Mouse (Mus musculus) MEL-GATA-1-ER (cell line): Measurements from ENCODE around the gene Kcnmb2.

Experiments used
- DNase-seq: peaks from one replicate; pipeline ENCODE4 v3.0.0-alpha.2; 2012; ENCODE audit warnings: low read depth; ENCODE audit errors: extremely low read depth

The Kcnmb2 gene

DNA sequence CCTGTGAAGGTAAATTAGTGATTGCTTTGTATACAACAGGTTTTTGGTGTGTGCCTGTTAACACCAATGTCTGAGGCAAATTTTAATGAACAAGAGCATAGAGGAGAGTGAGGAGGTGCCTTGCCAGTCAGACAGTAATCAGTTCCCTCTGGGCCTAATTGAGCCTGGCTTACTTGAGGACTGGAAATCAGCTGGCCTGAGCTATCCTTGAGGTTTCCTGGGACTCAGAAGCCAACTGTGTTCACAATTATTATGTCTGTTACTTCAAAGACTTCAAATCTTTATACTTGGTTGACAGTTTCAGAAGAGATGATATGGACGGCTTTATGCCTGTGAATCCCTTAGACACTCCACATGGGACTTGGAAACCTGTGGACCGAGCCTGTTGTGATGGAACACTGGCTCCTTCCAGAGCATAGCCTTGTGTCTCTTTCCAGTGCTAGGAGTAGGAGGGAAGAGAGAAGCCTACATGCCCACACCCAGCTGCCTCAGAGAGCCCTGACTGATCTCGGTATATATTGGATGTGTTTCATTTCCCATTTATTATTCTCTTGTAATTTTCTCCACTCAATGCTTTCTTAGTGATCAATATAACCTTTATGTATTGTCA, 230.2 kb downstream of the Kcnmb2 start:
- no peak for DNase-seq

DNA sequence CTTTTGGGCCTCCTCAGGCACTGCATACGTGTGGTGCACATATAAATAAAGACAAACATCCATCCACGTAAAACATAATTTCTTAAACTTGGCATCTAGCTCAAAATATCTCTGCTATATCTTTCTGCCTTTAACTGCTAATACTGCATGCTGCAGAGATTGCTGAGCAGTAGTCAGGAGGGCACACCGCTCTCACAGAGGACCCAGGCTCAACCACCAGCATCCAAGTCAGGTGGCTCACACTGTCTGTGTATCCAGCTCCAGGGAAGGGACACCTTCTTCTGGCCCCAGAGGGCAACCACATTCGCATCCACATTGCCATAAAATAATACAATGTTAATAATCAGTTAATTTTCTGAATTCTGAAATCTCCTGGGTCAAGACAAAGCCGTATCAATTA, 241.9 kb downstream of the Kcnmb2 start:
- no peak for DNase-seq

DNA sequence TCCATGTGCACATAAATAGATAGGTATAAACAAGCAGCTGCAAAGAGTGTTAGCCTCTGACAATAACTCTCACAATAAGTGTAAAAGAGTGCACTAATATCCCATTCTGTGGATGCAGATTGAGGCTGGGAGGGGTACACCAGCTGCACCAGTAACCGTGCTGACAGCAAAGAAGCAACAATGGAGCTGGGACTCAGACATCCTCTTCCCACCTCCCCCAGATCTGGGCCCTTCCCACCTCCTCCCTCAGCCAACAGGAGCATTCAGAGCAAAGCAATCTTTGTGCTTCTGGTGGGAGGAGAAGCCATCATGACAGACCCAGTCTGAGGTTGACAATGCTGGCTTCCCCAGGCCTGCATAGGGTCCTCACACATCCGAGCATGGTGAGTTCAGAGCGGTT, 242.3 kb downstream of the Kcnmb2 start:
- no peak for DNase-seq

DNA sequence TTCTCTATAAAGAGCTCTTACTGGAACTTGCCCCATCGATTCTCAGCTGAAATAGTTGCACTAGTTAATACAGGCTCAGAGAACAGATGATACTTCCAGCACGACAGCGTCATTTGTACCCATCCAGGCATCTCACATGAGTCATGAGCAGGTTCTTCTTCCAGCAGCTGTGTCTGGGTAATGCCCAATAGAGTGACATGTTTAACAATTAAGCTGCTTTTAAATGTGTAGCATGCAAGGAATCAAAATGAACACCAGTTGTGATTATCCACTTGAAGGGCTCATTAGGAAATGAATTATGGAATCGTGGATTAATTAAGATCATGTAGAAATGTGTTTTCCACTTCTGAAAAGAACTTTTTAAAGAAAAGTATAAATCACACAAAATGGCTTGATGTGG, 245.4 kb downstream of the Kcnmb2 start:
- DNase-seq, result no peak

DNA sequence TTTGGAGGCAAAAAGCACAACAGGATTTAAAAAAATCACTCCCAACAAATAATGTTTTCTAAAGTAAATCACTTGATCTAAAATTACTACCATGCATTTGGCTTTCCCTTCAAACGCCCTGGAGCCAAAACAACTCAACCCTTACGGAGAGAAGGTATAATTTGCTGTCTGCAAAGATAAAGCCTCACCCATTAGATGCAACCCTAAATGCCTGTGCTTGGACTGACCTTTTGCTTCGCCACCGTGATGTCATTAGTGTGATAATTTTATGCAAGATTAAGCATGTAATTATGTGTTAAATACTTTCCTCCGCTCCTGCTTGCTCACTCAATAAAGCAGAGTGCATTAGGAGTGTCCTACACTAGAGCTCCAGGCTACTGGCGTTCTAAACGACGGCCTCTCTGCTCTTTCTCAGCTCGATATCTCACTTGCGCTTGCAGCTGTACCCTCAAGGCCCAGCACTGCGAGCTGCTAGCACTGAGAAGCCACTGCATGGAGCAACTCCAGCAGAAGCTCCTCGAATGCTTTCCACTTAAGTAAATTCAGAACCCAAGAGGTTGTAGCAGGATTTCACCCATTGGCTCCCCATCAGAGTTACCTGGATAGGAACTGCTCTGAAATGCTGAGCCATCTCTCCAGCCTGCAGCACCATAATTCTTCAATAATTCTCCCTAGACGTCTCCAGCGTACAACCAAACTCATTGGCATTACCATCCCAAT, 247.7 kb downstream of the Kcnmb2 start:
- DNase-seq, result no peak

DNA sequence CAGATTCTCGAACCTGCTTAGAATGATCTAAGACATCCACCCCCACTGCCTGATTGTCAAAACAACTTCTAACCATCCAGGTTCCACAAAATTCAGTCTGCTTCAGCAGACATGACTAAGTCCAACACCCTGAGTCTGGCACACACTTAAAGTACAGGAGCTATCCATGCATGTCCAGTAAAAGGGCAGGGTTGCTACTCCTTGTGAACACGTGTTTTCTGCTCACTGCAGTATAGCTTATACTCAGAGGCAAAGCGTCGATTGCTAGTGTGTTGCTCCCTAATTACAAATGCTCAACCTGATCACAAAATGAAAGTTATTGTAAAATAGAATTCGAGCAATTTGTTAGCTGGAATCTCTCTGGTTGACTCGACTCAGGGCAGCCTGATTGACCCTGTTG, 278.2 kb downstream of the Kcnmb2 start:
- no peak for DNase-seq

DNA sequence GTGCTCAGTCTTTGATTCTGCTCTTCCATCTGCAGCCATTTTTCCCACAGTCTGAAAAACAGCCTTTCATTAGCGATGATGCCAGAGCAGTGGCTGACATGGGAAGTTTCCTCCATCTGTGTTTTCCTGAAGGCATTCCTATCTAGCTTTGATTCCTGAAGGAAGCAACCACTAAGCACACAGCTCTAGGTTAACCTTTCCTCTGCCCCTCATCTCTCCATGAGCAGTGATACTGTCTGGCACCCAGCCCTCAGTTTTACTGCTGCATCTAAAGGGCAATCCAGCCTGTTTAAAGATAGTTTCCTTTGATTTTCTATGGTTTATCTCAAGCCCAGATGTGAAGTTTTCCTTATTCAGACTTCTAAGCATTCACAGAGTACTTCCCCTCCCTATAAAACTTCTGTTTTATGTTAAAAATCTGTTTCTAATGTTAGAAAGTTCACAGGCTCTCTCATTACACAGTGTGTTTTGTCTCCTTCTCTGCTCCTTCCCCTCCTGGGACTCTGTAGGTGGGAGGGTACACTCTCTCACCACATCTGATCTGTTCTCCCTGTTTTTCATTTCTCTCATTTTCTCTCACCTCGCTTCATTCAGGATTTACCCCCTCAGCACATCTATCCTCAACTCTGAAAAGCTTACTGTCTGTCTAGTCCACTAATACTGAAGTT, 283.7 kb downstream of the Kcnmb2 start:
- DNase-seq, result no peak

DNA sequence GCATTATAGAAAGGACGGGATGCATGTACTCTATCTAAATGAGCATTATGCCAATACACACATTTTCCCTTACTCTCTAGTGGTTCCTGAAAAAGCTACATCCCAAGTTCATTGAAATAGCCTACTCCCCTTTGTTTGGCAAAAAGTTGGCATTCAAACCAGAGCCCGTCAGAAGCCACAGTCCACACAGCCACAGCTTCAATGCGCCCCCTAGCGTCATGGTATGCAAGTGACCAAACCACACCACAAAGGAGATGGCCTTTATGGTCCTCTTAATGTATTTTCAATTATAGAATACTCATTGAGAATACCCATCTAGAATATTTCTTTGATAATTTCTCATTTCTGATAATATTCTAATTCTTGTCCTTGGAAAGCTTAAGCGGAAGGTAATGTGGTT, 286.2 kb downstream of the Kcnmb2 start:
- DNase-seq, result no peak

DNA sequence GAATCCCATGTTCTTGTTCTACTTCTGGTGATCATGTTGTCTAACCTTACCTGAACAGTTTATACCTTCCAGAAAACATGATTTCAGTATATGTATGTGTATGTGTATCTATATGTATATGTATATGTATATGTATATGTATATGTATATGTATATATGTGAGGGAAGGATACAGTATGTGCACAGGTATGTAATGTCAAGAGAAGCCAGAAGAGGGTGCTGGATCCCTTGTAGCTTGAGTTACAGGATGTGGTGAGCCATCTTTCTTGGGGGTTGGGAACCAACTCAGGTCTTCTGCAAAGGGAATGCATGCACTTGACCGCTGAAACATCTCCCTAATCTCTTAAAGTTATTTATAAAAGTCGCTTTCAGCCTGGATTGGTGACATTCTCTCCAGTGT, 286.6 kb downstream of the Kcnmb2 start:
- DNase-seq, result no peak

DNA sequence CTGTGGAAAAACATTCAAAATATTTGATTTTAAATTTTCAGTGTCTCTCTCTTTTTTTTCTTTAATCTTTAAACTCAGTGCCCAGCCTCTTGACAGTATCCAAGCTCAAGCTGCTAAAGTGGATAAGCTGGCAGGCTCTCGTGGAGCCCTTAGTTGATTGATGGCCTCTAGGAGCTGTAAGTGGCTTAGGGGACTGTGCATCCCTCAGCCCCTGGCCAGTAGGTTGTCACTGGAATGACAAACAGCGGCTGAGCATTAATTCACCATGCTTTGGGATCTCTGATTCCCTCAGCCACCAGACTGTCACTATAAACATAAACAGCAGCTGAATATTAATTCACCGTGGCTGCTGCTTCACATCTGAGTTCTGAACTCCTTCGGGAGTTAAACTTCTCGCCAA, 287.6 kb downstream of the Kcnmb2 start:
- no peak for DNase-seq

DNA sequence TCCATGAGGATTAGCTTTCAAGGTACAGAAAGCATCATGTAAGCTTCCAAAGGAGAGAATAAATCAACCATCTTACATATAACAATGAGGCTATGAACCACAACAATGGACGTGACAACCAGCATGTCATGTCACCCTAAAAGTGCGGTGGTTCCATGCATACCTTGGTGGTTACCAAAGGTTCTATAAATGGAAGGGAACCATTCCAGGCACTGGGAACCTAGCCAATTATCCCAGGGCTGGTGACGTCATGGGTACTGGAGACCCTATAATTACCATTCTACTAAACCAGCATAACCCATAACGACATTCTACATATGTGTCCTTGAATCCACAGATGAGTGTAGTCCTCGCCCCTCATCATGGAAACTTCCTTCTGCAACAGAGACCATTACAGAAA, 291.7 kb downstream of the Kcnmb2 start:
- no peak for DNase-seq

DNA sequence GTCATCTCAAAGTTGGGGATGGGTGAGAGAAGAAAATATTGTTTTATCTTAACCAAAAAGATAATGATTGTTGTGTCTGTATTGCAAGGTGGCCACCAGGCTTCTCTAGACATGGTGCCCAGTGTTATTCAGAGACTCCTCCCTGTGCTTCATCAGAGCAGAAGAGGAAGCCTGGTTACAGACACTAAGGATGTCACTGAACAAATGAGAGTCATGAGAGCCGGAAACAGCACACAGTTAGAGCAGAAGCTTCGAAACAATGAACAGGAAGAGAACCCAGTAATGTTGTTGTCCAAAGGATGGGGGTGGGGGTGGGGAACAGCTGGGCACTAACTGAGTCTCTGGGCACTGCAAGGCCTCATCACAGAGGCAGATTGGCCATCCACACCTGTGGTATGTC, 324.4 kb downstream of the Kcnmb2 start:
- no peak for DNase-seq

DNA sequence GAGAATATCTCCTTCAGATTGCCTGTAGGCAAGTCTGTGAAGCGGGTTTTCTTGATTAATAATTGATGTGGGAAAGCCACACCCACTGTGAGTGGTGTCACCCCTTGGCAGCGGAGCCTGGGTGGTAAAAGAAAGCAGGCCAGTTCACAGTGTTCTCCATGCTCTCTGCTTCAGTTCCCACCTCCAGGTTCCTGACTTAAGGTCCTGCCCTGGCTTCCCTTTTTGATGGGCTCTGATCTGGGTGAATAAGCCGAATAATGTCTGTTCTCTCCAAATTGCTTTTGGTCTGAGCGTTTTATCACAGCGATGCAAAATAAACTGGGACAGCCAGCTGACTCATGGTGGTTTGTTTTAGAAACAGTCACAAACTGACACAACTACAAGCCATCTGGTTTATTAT, 334.5 kb downstream of the Kcnmb2 start:
- no peak for DNase-seq
